In genomic region chr3:88500087-88500486, GRCm38 (mm10) we compare ENCODE assay signal across 14 mouse cellular contexts. TPM values are rescaled to one million over a fixed set of nuclear protein-coding genes. Genes with fewer than 3 reads are reported as not detected.
DNase-seq lines count a peak whose midpoint lies in the region; ATAC-seq and TF ChIP-seq lines count a peak whose summit lies in the region.
"Had no signal": no experiment of that assay in that cellular context is flagged by ENCODE, and none has a peak within 500 bp of the region (broad histone marks: within the 10 kb centered on the region; RNA-seq: fewer than 3 reads in every experiment).

No protein-coding gene starts in this region.

- H3K9ac ChIP-seq in midbrain, embryonic 15.5 days: no peak overlapping the region
- H3K9ac ChIP-seq in limb, embryonic 15.5 days: no peak overlapping the region
- H3K9ac ChIP-seq in stomach, postnatal 0 days (ENCODE audit: low read length): no peak overlapping the region
- H3K9ac ChIP-seq: forebrain, embryonic 12.5 days had no signal

- no peak overlapping the region for H3K4me3 ChIP-seq in midbrain, embryonic 10.5 days
- no peak overlapping the region for H3K4me3 ChIP-seq in midbrain, embryonic 15.5 days
- H3K4me3 ChIP-seq in limb, embryonic 15.5 days: peak overlapping the region; percentile 82
- H3K4me3 ChIP-seq in stomach, postnatal 0 days (ENCODE audit: low read depth, low read length): peak overlapping the region; percentile 97; the same call in 1 of the 2 replicates
- H3K4me3 ChIP-seq: forebrain, embryonic 12.5 days had no signal

- H3K27me3 ChIP-seq in midbrain, embryonic 10.5 days (ENCODE audit: low read depth, poor library complexity, severe bottlenecking): peaks cover 46% of the 10 kb centered on the region
- H3K27me3 ChIP-seq in midbrain, embryonic 15.5 days (replicated peaks): 0 out of 2 replicates have a peak, but pooled peaks cover 8% of the 10 kb centered on the region
- H3K27me3 ChIP-seq in limb, embryonic 15.5 days: no peaks in the 10 kb centered on the region
- H3K27me3 ChIP-seq in stomach, postnatal 0 days (ENCODE audit: control insufficient read depth, insufficient read depth, low read length): no peaks in the 10 kb centered on the region

- WGBS in midbrain, embryonic 10.5 days: 81% methylated on average over 7 of the region's 7 CpGs
- 88% methylated on average over 7 of the region's 7 CpGs for WGBS in midbrain, embryonic 15.5 days
- WGBS in limb, embryonic 15.5 days: 79% methylated on average over 7 of the region's 7 CpGs
- 66% methylated on average over 7 of the region's 7 CpGs for WGBS in stomach, postnatal 0 days

- peak; percentile 90 for DNase-seq in heart, adult 11 months
- DNase-seq in heart, adult 9 months (ENCODE audit: low spot score in 2 of 2): no peak
- DNase-seq in midbrain, embryonic 10.5 days (ENCODE audit: low spot score): no peak
- no peak for DNase-seq in stomach, postnatal 0 days (ENCODE audit: low spot score)
- no peak for DNase-seq in embryo, embryonic 11 days
- DNase-seq in adrenal gland, postnatal 36 days: no peak
- DNase-seq: cerebellum, postnatal 25 days; left cerebral cortex, postnatal 4 days; thymus, postnatal 14 days had no signal

- no peak for ATAC-seq in midbrain, embryonic 15.5 days (replicated peaks)
- ATAC-seq in limb, embryonic 15.5 days (ENCODE audit: insufficient number of reproducible peaks, low FRiP score, low TSS enrichment, low read depth): no peak
- no peak for ATAC-seq in stomach, postnatal 0 days (ENCODE audit: low FRiP score, low TSS enrichment)
- ATAC-seq: hindbrain, postnatal 0 days had no signal

- TF ChIP-seq CTCF in stomach, postnatal 0 days (IDR thresholded peaks at IDR 0.05; ENCODE audit: low read depth): 0 out of 2 replicates have a peak, but pooled peaks have one; percentile 15

- H3K27ac ChIP-seq in midbrain, embryonic 10.5 days (replicated peaks): 0 out of 2 replicates have a peak overlapping the region, but pooled peaks have one; percentile 28
- no peak overlapping the region for H3K27ac ChIP-seq in midbrain, embryonic 15.5 days
- H3K27ac ChIP-seq in limb, embryonic 15.5 days: no peak overlapping the region; the same call in 1 of the 2 replicates
- no peak overlapping the region for H3K27ac ChIP-seq in stomach, postnatal 0 days (replicated peaks)
- H3K27ac ChIP-seq: forebrain, embryonic 12.5 days; hindbrain, postnatal 0 days had no signal

- peaks cover 43% of the 10 kb centered on the region for H3K4me1 ChIP-seq in midbrain, embryonic 10.5 days
- H3K4me1 ChIP-seq in midbrain, embryonic 15.5 days: peaks cover 33% of the 10 kb centered on the region
- peaks cover 63% of the 10 kb centered on the region for H3K4me1 ChIP-seq in limb, embryonic 15.5 days
- peaks cover 21% of the 10 kb centered on the region for H3K4me1 ChIP-seq in stomach, postnatal 0 days (replicated peaks; ENCODE audit: control insufficient read depth, insufficient read depth)

- no peak overlapping the region for H3K4me2 ChIP-seq in midbrain, embryonic 15.5 days
- H3K4me2 ChIP-seq in limb, embryonic 15.5 days: peak overlapping the region; percentile 69
- peak overlapping the region; percentile 79 for H3K4me2 ChIP-seq in stomach, postnatal 0 days (replicated peaks; ENCODE audit: low read depth)
- H3K4me2 ChIP-seq: forebrain, embryonic 12.5 days had no signal

- H3K36me3 ChIP-seq in midbrain, embryonic 10.5 days: no peaks in the 10 kb centered on the region
- H3K36me3 ChIP-seq in midbrain, embryonic 15.5 days (replicated peaks): no peaks in the 10 kb centered on the region
- H3K36me3 ChIP-seq in limb, embryonic 15.5 days: peaks cover 31% of the 10 kb centered on the region
- 0 out of 2 replicates have a peak, but pooled peaks cover 3% of the 10 kb centered on the region for H3K36me3 ChIP-seq in stomach, postnatal 0 days (ENCODE audit: control insufficient read depth, insufficient read depth, low read length)
- H3K36me3 ChIP-seq: forebrain, embryonic 12.5 days had no signal

- TF ChIP-seq EP300 in stomach, postnatal 0 days (optimal IDR thresholded peaks at IDR 0.05): no peak

- no peaks in the 10 kb centered on the region for H3K9me3 ChIP-seq in midbrain, embryonic 10.5 days (replicated peaks)
- no peaks in the 10 kb centered on the region for H3K9me3 ChIP-seq in midbrain, embryonic 15.5 days
- no peaks in the 10 kb centered on the region for H3K9me3 ChIP-seq in limb, embryonic 15.5 days
- H3K9me3 ChIP-seq in stomach, postnatal 0 days (ENCODE audit: control insufficient read depth, low read length): no peaks in the 10 kb centered on the region
- H3K9me3 ChIP-seq: forebrain, embryonic 12.5 days had no signal

RNA-seq across cellular contexts. Expression of gene Lmna, which starts 9.7 kb away (rescaled TPM):
- polyA plus RNA-seq in midbrain, embryonic 10.5 days (2016; fragmentation: Nextera tagmentation; extraction: Ambion mirVana): 13.5 and 18.3 TPM in 2 replicates
- polyA plus RNA-seq in midbrain, embryonic 15.5 days (2015; fragmentation: Nextera tagmentation; extraction: Ambion mirVana): 51.1 and 51.6 TPM in 2 replicates
- 635 and 751 TPM in 2 replicates for polyA plus RNA-seq in limb, embryonic 15.5 days (2015; fragmentation: Nextera tagmentation; extraction: Ambion mirVana)
- polyA plus RNA-seq in stomach, postnatal 0 days (2015; fragmentation: Nextera tagmentation; extraction: Ambion mirVana): 250 and 267 TPM in 2 replicates
- 100 to 1,000 TPM; 109 to 141 TPM for total RNA-seq in adrenal gland, postnatal 36 days (2021)

RNA-seq across cellular contexts. Expression of gene Mex3a, which starts 32.1 kb away (rescaled TPM):
- polyA plus RNA-seq in midbrain, embryonic 10.5 days (2016; fragmentation: Nextera tagmentation; extraction: Ambion mirVana): 27.7 and 33.8 TPM in 2 replicates
- 37.0 and 37.7 TPM in 2 replicates for polyA plus RNA-seq in midbrain, embryonic 15.5 days (2015; fragmentation: Nextera tagmentation; extraction: Ambion mirVana)
- 17.6 and 21.0 TPM in 2 replicates for polyA plus RNA-seq in limb, embryonic 15.5 days (2015; fragmentation: Nextera tagmentation; extraction: Ambion mirVana)
- 3.3 and 3.4 TPM in 2 replicates for polyA plus RNA-seq in stomach, postnatal 0 days (2015; fragmentation: Nextera tagmentation; extraction: Ambion mirVana)
- total RNA-seq in adrenal gland, postnatal 36 days (2021): 1 to 10 TPM; 3.1 to 4.3 TPM

RNA-seq across cellular contexts. Expression of gene Sema4a, which starts 39.1 kb away (rescaled TPM):
- 4.9 and 10.5 TPM in 2 replicates for polyA plus RNA-seq in midbrain, embryonic 10.5 days (2016; fragmentation: Nextera tagmentation; extraction: Ambion mirVana)
- polyA plus RNA-seq in midbrain, embryonic 15.5 days (2015; fragmentation: Nextera tagmentation; extraction: Ambion mirVana): 39.1 and 39.3 TPM in 2 replicates
- 23.1 and 24.5 TPM in 2 replicates for polyA plus RNA-seq in limb, embryonic 15.5 days (2015; fragmentation: Nextera tagmentation; extraction: Ambion mirVana)
- 27.9 and 32.7 TPM in 2 replicates for polyA plus RNA-seq in stomach, postnatal 0 days (2015; fragmentation: Nextera tagmentation; extraction: Ambion mirVana)
- total RNA-seq in adrenal gland, postnatal 36 days (2021): 10 to 100 TPM in 1 of 2 experiments, 1 to 10 TPM in 1; 8.9 to 12.6 TPM

RNA-seq across cellular contexts. Expression of gene Rab25, which starts 48.0 kb away (rescaled TPM):
- polyA plus RNA-seq in midbrain, embryonic 10.5 days (2016; fragmentation: Nextera tagmentation; extraction: Ambion mirVana): 0.49 and 0.79 TPM in 2 replicates
- polyA plus RNA-seq in midbrain, embryonic 15.5 days (2015; fragmentation: Nextera tagmentation; extraction: Ambion mirVana): 0.41 and 1.3 TPM in 2 replicates
- 144 and 148 TPM in 2 replicates for polyA plus RNA-seq in limb, embryonic 15.5 days (2015; fragmentation: Nextera tagmentation; extraction: Ambion mirVana)
- polyA plus RNA-seq in stomach, postnatal 0 days (2015; fragmentation: Nextera tagmentation; extraction: Ambion mirVana): 252 and 271 TPM in 2 replicates
- total RNA-seq in adrenal gland, postnatal 36 days (2021): not detected
- total RNA-seq: hindbrain, postnatal 0 days; layer of hippocampus, adult 18-20 months had no signal

RNA-seq across cellular contexts. Expression of gene Lamtor2, which starts 52.8 kb away (rescaled TPM):
- 175 and 192 TPM in 2 replicates for polyA plus RNA-seq in midbrain, embryonic 10.5 days (2016; fragmentation: Nextera tagmentation; extraction: Ambion mirVana)
- 206 and 232 TPM in 2 replicates for polyA plus RNA-seq in midbrain, embryonic 15.5 days (2015; fragmentation: Nextera tagmentation; extraction: Ambion mirVana)
- polyA plus RNA-seq in limb, embryonic 15.5 days (2015; fragmentation: Nextera tagmentation; extraction: Ambion mirVana): 194 and 207 TPM in 2 replicates
- polyA plus RNA-seq in stomach, postnatal 0 days (2015; fragmentation: Nextera tagmentation; extraction: Ambion mirVana): 154 and 157 TPM in 2 replicates
- total RNA-seq in adrenal gland, postnatal 36 days (2021): 100 to 1,000 TPM; 142 to 148 TPM

Comparison
In these comparisons a context has a peak if more than half of its experiments do, and no peak if none do; other contexts are left out.
1. H3K4me3 ChIP-seq: peak in limb, embryonic 15.5 days (single experiment) and stomach, postnatal 0 days (single experiment); none in midbrain, embryonic 10.5 days (single experiment) and midbrain, embryonic 15.5 days (single experiment).